Mouse (Mus musculus): ENCODE data around the gene Myh6.
"Not testable (repeated sequence)": the region's sequence is repeated elsewhere in the genome, so short reads cannot be mapped to it uniquely, and the experiment has no call there.

The Myh6 gene

DNA sequence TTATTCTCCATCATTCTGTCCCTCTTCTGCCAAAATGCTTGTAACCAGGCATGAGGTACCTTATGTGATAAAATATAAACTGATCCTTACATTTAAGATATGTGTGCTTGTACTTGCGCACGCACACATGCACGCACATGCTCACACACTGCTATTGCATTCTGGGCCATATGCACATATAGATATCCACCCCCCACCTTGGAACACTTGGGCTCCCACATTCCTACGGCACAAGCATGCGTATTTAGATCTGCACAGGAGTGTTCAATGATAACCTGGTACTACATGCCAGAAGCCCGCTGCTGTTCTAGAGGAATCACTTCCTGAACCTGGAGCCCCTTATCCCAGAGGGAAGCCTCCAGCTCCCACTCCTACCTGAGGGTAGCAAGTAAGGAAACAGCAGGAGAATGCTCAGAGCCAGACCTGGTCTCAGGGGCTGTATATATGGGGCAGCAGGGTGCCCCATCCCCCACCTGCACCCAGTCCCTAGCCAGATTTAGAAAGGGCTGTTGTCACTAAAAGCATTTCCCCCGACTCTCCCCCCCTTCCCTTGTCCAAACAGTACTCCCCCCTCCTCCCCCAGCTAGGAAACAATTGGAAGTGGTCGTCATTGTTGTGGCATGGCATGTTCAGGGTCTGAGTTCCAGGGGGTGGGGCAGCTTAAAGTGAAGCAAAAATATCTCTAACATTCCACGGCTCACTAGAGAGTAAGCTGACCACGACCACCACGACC lies 27.6 kb upstream of the Myh6 start, which contains the start of gene Myh7:
Gene Myh7 (minus strand): TSS at position 491 of the 733 bp plus-strand sequence.
- no peak for DNase-seq

DNA sequence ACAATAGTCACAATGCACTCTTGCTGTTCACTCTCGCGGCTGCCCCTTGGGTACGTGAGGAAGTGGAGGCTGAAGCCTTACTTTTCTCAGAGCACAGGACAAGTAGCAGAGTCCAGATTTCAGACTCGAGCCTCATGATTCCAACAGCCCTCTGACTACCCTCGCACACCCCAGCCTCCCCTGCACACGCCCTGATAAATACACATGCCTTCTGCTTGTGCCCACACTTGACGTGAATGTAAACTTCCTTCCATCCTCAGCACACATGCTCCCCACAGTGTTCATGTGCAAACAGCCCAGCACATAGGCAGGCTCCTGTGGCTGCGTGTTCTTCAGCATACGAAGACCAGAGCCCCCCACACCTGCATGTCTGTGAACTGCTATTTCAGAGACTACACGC lies 26.9 kb upstream of the Myh6 start:
- DNase-seq = no peak

DNA sequence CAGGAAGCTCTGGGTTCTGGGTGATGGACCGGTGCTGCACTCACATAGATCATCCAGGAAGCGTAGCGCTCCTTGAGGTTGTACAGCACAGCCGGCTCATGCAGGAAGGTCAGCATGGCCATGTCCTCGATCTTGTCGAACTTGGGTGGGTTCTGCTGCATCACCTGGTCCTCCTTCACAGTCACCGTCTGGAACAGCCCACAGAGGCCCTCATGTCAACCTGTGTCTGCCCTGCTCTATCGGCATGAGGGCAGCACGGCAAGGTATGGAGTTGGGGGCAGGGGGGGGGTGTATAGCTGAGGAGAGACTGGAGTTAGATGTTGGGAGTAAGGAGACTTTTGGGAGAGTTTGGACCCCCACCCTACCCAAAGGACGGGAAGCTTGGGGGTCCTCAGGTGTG lies 25.5 kb upstream of the Myh6 start:
- DNase-seq = no peak

DNA sequence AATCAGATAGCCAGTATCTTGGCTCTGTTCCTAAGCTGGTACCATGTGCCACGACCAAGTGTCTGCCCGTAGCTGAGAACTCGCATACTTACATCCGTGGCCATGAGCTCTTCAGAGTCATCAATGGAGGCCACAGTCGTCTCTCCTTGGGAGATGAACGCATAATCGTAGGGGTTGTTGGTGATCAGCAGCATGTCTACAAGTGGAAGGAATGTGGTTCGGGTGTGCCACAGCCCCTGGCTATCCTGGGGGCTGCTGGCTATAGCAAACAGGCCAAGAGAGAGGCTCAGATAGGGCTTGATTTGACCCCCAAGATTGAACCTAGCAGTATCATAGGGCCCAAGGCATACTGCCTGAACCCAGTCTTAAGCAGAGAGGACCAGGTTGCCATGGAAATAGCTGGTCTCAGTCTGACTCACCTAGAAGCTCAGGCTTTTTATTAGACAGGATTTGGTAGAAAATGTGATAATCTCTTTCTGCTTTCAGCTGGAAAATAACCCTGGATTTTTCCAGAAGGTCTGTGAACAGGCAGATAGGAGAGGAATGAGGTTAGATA lies 23.2 kb upstream of the Myh6 start:
- DNase-seq = no peak

DNA sequence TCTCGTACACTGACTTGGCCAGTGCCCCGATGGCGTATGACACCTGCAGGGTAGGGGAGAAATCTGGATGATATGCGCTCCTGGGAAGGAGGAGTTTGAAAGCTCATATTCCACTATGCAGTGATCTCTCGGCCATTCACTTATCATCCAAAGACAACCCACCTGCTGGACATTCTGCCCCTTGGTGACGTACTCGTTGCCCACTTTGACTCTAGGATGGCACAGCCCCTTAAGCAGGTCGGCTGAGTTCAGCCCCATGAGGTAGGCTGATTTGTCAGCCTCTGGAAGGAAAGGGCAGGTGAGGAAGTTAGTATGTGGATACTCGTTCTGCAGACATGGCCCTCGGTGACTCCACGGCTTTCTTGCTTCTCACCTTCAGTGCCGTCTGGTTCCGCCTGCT lies 22.2 kb upstream of the Myh6 start:
- no peak for DNase-seq

DNA sequence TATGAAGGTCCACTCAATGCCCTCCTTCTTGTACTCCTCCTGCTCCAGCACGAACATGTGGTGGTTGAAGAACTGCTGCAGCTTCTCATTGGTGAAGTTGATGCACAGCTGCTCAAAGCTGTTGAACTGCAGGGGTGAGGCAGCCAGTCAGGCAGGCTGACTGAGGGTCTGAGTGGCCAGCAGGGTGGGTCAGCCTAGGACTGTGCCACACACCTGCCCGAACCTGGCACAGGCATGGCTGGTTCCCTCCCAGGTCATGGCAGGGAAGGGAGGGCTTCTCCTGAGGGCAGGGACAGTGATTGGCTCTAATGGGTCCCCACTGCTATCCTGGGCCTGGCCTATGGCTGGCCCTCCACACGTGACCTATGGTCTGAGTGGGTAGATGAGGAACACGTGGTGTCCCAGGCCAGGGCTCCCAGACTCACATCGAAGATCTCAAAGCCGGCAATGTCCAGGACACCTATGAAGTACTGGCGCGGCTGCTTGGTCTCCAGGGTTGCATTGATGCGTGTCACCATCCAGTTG lies 21.7 kb upstream of the Myh6 start:
- DNase-seq = not testable (repeated sequence)

DNA sequence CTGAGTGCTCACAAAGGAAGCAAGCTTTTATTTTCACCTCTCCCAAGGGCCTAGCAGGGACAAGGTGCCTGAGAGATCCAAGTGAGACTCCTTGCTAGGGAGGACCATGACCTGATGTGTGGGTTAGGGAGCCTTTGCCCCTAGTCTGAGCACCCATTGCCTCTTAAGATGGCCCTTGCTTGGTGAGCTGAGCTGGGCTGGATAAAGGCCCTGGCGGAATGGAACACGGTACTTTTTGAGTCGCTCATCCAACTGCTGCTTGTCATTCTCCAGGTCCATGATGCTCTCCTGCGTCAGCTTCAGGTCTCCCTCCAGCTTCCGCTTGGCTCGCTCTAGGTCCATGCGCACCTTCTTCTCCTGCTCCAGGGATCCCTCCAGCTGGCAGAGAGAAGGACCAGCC lies 15.2 kb upstream of the Myh6 start:
- no peak for DNase-seq

DNA sequence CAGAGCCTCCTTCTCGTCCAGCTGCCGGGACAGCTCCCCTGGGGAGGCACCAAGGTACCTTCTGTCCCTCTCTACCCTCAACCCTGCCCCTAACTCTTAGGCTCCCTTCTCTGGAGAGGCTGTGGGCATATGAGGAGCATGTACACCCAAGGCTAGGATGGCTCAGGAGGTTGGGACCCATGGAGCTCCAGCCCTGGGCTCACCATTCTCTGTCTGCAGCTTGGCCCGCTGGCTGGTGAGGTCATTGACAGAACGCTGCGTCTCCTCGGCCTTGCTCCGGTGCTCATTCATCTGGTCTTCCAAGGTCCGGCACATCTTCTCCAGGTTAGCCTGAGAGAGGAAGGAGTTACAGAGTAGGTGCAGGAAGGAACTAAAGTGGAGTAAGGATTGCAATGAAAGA lies 11.9 kb upstream of the Myh6 start:
- no peak for DNase-seq

DNA sequence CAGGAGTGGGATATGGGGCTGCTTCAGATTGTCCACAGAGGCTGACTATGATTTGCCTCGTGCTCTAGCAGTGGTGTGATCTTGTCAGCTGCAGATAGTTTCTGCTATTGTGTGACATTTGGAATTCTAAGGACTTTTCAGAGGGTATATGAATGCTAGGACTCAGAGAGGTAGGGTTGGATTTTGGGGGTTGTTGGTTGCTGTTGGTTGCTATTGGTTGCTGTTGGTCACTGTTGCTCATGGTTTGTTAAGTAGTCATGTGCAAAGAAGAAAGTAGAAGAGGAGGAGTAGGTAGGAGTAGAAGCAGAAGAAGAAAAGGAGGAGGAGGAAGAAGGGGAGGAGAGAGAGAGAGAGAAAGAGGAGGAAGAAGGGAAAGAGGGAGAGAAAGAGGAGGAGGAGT lies 9.9 kb upstream of the Myh6 start, which contains the start of gene Gm17428:
Gene Gm17428 (plus strand): TSS at position 301 of the 400 bp plus-strand sequence.
- no peak for DNase-seq

DNA sequence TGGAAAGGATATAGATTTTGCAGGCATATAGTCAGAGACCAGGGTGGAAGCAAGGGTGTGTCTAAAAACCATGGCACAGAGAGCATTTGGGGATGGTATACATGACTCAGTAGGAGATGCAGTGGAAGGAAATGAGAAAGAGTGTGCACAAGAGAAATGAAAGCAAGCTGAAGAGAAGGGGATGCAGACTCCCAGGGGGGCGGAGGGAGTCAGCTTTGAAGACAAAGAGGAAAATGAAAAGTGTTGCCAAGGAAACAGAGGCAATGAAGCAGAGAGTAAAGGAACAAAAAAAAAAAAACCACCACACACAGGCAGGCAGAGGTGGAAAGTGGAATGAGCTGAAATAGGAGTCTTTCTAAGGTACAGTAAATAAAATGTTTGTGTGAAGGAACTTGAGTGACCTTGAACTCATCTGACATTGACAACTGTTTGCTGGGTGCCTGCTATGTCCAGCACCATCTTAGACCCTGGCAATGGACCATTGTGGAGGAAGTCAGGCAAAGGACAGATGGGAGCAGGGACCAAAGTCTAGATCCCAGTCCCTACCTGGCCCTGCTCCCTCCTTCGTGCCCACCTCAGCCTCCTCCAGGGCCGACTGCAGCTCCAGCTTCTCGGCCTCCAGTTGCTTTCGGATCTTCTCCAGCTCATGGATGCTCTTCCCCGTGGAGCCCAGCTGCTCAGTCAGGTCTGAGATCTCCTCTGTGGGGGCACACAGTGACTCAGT lies 7.5 kb upstream of the Myh6 start:
- no peak for DNase-seq

DNA sequence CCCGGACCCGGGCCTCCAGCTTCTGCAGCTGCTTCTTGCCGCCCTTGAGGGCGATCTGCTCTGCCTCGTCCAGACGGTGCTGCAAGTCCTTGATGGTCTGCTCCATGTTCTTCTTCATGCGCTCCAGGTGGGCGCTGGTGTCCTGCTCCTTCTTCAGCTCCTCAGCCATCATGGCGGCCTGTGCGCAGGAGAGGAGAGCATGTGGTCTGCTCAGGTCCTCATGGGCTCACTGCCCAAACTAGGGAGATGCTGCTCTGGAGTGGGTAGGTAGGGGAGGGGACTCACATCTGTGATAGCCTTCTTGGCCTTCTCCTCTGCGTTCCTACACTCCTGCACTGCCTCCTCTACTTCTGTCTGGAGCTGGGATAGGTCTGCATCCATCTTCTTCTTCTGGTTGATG lies 6.1 kb upstream of the Myh6 start:
- DNase-seq = not testable (repeated sequence)

DNA sequence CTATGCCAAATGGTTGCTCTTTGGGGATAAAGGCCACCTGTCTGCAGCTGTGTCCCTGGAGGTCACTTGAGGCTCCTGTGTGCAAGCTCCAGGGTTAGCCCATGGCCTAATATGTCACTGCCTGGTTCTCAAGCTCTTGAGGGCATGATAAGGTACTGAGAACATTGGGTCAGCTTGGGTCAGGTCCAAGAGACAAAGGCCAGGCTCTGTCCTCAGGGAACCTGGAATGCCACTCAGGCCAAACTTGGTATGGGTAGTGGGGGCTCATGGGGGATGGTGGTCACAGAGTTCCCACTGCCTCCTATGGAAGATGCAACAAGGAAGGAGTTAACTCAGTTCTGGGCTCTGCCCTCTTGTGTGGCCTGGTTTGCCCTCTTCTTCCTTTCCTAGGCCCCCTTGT lies 1.6 kb upstream of the Myh6 start:
- no peak for DNase-seq

DNA sequence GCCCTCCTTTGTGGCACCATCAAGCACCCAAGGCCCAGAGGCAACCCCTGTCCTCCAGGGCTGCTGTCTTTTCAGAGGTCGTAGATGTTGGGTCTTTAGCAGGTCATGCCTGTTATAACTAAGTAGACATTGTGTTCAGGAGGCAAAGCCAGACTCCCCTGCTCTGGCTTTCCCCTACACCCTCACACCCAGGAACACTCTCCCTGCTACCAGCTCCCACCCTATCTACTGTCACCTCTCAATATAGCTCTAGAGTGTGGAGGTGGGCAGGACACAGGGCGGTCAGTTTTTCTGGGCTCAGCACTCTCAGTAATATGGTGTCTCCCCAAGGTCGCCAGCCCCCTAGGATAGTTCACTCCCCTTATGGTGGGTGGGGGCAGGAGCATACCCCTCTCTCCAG lies 1.1 kb upstream of the Myh6 start:
- no peak for DNase-seq

DNA sequence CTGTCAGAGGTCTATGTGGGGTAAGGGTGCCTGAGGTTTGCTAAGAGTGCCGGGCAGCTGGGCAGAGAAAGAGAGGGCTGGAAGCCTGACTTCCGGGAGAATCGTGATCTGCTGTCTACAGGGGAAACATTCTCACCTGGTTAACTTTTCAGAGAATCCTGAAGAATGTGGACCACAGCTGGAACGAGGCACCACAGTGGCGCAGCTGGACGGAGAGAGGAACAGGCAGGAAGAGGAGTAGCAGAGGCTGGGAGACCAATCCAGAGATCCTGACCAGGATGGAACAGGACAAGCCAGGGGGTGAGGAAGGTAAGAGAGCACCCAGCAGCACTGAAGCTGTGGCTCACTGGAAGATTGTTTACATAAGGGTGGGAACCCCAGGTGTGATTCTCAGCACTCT lies 1.1 kb downstream of the Myh6 start:
- DNase-seq = no peak

DNA sequence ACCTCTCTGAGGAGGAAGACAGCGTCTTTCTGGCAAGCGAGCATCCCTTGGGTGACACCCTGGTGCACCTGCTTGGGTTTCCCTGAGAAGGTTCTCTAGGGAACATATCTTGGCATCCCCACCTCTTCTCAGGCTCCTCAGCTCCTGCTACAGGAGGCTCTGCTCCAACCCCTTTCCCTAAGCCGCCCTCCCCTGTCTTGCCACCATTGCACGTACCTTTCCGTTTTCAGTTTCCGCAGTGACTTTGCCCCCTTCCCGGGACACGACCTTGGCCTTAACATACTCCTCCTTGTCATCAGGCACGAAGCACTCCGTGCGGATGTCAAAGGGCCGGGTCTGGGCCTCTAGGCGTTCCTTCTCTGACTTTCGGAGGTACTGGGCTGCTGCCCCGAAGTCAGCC lies 1.7 kb downstream of the Myh6 start:
- DNase-seq = no peak

DNA sequence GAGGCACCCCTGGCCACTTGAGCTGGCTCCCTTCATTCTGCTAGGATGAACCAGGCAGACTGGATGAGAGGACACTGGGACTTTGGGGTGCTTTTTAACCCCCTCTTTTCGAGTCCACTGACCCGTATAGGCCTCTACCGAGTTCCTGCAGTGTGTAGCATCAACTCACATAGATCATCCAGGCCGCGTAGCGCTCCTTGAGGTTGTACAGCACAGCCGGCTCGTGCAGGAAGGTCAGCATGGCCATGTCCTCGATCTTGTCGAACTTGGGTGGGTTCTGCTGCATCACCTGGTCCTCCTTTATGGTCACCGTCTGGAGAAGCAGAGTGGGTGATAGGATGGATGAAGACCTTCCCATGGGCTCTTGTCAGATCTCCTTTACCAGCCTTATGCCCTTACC lies 3.0 kb downstream of the Myh6 start:
- DNase-seq = no peak

DNA sequence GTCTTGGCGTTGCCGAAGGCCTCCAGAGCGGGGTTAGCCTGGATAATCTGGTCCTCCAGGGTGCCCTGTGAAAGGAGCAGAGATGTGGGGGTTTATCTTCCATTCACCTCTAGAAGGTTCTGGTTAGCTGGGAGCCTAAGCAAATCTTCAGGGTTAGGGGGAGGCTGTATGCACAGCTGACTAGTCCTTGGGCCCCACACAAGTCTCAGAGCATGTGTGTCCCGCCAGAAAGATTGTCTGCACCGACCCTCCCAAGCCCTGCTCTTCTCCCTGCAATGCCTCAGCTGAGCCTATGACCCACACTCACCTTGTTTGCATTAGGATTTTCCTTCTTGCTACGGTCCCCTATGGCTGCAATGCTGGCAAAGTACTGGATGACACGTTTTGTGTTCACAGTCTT lies 4.0 kb downstream of the Myh6 start:
- no peak for DNase-seq

DNA sequence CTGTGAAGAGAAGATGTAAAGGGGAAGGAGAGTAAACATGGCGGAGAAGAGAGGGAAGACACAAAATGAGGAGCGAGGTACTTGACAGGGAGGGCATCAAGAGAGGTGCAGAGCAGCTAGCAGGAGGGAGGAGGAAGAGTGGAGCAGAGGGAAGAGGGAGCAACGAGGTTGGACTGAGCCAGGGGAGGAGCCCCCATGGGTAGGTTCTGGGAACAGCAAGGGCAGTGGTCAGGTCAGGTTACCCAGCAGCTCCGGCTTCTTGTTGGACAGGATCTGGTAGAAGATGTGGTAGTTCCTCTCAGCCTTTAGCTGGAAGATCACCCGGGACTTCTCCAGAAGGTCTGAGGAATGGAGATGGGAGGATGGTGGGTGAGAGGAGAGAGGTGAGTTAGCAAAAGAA lies 5.2 kb downstream of the Myh6 start:
- DNase-seq = no peak

DNA sequence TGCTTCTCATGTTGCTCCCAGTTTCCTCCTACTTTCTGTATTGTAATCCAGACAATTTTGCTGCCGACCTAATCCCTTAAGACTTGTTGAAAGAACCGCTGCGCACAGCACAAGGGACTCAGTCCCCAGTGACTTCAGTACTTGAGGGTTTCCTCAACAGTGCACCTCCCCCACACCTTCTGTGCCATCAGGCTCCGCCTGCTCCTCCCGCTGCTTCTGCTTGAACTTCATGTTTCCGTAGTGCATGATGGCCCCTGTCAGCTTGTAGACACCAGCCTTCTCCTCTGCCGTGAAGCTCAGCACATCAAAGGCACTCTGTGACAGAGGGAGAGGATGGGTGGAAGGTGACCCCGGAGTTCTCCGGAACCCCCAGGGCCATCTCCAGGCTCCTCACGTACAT lies 6.0 kb downstream of the Myh6 start:
- DNase-seq = no peak

DNA sequence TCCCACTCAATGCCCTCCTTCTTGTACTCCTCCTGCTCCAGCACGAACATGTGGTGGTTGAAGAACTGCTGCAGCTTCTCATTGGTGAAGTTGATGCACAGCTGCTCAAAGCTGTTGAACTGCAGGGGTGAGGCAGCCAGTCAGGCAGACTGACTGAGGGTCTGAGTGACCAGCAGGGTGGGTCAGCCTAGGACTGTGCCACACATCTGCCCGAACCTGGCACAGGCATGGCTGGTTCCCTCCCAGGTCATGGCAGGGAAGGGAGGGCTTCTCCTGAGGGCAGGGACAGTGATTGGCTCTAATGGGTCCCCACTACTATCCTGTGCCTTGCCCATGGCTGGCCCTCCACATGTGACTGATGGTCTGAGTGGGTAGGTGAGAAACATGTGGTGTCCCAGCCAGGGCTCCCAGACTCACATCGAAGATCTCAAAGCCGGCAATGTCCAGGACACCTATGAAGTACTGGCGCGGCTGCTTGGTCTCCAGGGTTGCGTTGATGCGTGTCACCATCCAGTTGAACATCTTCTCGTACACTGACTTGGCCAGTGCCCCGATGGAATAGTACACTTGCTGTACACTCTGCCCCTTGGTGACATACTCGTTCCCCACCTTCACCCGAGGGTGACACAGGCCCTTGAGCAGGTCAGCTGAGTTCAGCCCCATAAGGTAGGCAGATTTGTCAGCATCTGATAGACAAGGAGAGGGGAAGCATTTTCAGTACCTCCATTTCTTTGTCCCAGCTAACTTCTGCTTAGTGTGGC lies 6.7 kb downstream of the Myh6 start:
- not testable (repeated sequence) for DNase-seq

DNA sequence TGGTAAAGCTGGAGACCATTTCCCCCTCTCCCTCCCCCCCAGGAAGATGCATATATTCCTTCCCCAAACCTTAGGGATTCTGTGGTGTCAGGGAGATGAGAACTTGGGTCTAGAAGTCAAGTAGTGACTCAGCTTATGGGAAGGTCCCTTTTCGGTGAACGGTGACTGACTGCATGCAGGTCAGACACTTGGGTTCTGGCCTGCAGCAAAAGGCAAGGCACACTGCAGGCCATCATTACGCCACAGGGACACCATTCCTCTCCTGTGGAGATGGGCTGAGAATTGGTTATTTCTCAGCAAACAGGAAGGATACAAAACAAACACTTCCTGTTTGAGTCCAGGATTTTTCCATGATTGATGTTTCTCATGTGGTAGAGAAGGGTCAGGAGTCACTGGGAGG lies 7.5 kb downstream of the Myh6 start:
- DNase-seq = no peak

DNA sequence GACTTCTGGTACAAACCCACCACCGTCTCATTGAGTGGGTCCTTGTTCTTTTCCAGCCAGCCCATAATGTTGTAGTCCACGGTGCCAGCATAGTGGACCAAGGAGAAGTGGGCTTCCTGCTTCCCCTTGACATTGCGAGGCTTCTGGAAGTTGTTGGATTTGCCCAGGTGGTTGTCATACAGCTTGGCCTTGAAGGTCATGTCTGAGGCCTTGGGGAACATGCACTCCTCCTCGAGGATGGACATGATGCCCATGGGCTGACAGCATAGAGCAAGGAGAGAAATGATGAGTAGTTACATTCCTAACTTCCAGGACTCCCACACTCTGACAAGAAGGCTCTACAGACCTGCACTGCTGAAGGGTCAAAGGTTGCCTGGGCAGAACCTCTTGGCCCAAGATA lies 8.2 kb downstream of the Myh6 start:
- DNase-seq = no peak

DNA sequence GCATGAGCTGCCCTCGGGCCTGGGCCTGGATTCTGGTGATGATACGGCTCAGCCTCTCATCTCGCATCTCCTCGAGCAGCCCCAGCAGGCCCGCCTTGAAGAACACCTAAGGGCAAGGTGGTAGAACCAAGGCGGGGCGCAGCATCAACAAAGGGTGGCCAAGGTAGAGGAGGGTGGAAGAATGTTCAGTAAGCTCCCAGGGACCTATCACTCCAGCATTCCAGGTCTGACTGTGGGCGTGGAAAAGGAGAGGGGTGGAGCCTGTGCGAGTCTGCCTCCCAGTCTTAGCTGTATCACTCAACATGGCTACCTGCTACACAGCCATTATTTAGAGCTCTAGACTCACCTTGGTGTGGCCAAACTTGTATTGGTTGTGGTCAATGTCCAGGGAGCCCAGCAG lies 10.2 kb downstream of the Myh6 start:
- no peak for DNase-seq

Measured in thymus, adult 18-20 months (tissue).